Mouse (Mus musculus): ENCODE data around the gene Phactr3.
"Not testable (repeated sequence)": the region's sequence is repeated elsewhere in the genome, so short reads cannot be mapped to it uniquely, and the experiment has no call there.

The Phactr3 gene

DNA sequence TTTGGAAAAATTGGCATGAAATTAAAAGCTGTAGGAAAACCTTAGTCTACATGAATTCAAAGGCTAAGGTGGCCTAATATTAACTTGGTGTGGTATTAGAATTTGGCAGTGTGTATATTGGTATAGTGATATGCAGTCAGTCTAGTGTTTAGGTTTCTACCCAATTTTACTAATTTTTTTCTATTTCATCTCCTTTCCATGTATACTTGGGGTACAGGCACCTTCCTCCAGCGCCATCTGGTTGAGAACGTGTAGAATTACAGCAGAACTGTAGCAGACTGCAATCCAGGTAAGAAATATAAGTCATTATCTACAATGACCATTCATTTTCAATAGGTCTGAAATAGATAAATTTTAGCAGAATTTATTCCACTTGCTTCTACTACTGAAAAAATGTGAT is 220.3 kb downstream of the Phactr3 start:
- DNase-seq = no peak

DNA sequence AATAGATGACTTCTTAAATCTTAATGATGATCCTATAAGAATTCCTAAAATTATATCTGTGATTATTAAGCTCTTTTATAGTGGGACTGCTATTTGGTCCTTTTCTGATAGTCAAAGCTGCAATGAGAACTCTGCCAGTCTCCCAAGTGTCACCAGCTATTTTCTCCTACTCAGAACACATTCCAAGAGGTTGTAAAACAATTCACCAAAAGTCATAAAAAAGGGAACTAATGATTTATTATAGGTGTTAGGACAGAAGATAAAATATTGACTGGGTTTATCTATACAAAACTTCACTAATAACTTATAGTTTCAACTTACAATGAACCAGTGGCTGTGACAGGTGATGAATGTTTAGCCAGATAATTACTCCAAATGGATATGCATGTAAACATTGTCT is 223.3 kb downstream of the Phactr3 start:
- DNase-seq = not testable (repeated sequence)

DNA sequence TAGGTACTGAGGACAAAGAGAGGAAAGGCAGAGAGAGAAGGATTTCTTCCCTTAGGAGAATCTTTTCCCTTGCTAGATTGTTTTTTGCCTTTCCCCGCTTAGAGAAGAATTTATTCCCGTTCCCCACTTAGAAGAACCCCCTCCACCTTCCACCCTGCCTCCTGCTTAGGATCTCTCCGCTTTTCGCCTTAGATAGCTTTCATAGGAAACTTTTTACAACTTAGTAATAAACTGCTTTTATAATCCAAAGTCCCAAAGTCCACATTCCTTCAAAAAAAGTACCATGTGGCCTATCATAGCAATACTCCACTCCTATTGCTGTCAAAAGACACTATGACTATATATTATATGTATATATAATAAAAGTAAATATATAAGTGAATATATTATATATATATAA is 223.8 kb downstream of the Phactr3 start:
- no peak for DNase-seq
